Mouse (Mus musculus) neutrophil, adult 5-6 weeks (primary cell): ENCODE data around the gene Olfr1467. TPM values are rescaled to one million over a fixed set of nuclear protein-coding genes. Genes with fewer than 3 reads are reported as not detected.

ENCODE experiments used
- ATAC-seq: fragments of 151-379, 151-347 bp; 2 replicates; pipeline ENCODE4 v1.8.0; 2017; ENCODE audit warnings: mild to moderate bottlenecking, moderate TSS enrichment; ENCODE audit not compliant: insufficient number of reproducible peaks, poor library complexity, low FRiP score, severe bottlenecking; ENCODE audit errors: extremely low read depth
- total RNA-seq: library from RNA; stranded (forward); fragments of 200-1000 nt; gene quantifications from 2 replicates; pipeline ENCODE4 v1.2.3, GENCODE M21; 2017

Olfr1467 gene
- 0.49 TPM in 1 of 2 replicates, not detected in the other for total RNA-seq

GRCm38 (mm10) chr19:13361936-13362335 lies at the start of gene Olfr1467:
Gene Olfr1467 (plus strand): TSS chr19:13362236.
- no peak for ATAC-seq

GRCm38 (mm10) chr19:13315441-13315840 lies 46.6 kb upstream of the Olfr1467 start, which contains the start of gene Olfr1465:
Gene Olfr1465 (minus strand): TSS chr19:13315541.
- ATAC-seq: no peak

- no peak for ATAC-seq
Observed at GRCm38 (mm10) chr19:13338562-13338961, 23.5 kb upstream of the Olfr1467 start, which contains the start of gene Olfr1466. Gene Olfr1466 (plus strand): TSS chr19:13338862.

- no peak for ATAC-seq
Observed at GRCm38 (mm10) chr19:13407549-13407948, 45.5 kb downstream of the Olfr1467 start, which contains the start of gene Olfr1469. Gene Olfr1469 (plus strand): TSS chr19:13407849.

Other genes starting within 250 kb of the Olfr1467 start
- gene Olfr1459, start 212.7 kb upstream of the Olfr1467 start, total RNA-seq: 0.12 TPM in 1 of 2 replicates, not detected in the other
- not detected in 2 replicates for gene Olfr1461, start 199.2 kb upstream of the Olfr1467 start, total RNA-seq
- gene Olfr1462, start 176.5 kb upstream of the Olfr1467 start, total RNA-seq: not detected in 2 replicates
- not detected in 2 replicates for gene Olfr1463, start 130.9 kb upstream of the Olfr1467 start, total RNA-seq
- not detected in 2 replicates for gene Olfr1465, start 46.7 kb upstream of the Olfr1467 start, total RNA-seq
- gene Olfr1466, start 23.4 kb upstream of the Olfr1467 start, total RNA-seq: not detected in 2 replicates
- gene Olfr1469, start 45.6 kb downstream of the Olfr1467 start, total RNA-seq: not detected in 2 replicates
- gene Olfr1471, start 81.2 kb downstream of the Olfr1467 start, total RNA-seq: 0.12 TPM in 1 of 2 replicates, not detected in the other
- gene Olfr1472, start 93.8 kb downstream of the Olfr1467 start, total RNA-seq: not detected in 2 replicates
- not detected in 2 replicates for gene Olfr1474, start 107.3 kb downstream of the Olfr1467 start, total RNA-seq
- not detected in 2 replicates for gene Olfr1475, start 118.0 kb downstream of the Olfr1467 start, total RNA-seq
- gene Olfr1477, start 138.3 kb downstream of the Olfr1467 start, total RNA-seq: not detected in 2 replicates
- 1.2 TPM in 1 of 2 replicates, not detected in the other for gene Olfr1480, start 165.7 kb downstream of the Olfr1467 start, total RNA-seq
- gene Olfr1484, start 221.3 kb downstream of the Olfr1467 start, total RNA-seq: not detected in 2 replicates